In the genomic region with DNA sequence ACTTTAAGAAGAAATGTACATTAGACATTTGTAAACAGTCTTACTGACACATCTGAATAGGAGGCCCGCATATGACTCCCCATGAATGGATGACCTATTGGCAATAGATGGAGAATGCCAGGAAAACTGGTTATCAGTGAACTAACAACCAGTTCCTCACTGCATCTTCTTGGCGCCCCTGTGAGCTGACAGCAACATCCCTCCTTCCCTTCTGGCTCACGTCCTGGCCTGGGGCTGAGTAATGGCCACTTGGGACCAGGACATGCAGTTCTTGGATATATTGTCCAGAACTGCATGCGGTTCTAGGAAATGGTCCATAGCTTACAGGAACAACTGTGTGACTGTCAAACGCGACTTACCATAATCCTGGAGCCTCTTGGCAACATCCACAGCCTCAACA, we compare ENCODE assay signal across 29 mouse cellular contexts.
DNase-seq lines count a peak whose midpoint lies in the region.
"Had no signal": no experiment of that assay in that cellular context is flagged by ENCODE, and none has a peak within 500 bp of the region (broad histone marks: within the 10 kb centered on the region; RNA-seq: fewer than 3 reads in every experiment).

No protein-coding gene starts in this region.

- DNase-seq in heart, adult 18-20 months = peak; percentile 35 to 51
- DNase-seq in heart, postnatal 25 days (ENCODE audit: low spot score) = no peak
- DNase-seq in adipocyte (ENCODE audit: low spot score) = peak; percentile 53
- peak; percentile 59 for DNase-seq in heart, embryonic 10.5 days (ENCODE audit: low spot score)
- DNase-seq in skeletal muscle tissue, adult 2 months (ENCODE audit: low read depth, low spot score) = peak; percentile 18
- DNase-seq in left cerebral cortex, postnatal 25 days (ENCODE audit: low spot score in 2 of 2) = no peak
- DNase-seq in lung, adult 18-20 months = no peak
- DNase-seq: adrenal gland, adult 8-10 months; B cell, adult 2 months; cerebellum, adult 11-12 months; cerebellum, postnatal 25 days; embryo, embryonic 11 days; kidney, adult 2 months; left cerebral cortex, postnatal 4 days; right cerebral cortex, adult 18-20 months had no signal

- no peak overlapping the region for H3K27ac ChIP-seq in heart, embryonic 10.5 days
- H3K27ac ChIP-seq: embryonic facial prominence, embryonic 13.5 days; forebrain, embryonic 13.5 days; hindbrain, embryonic 14.5 days; kidney, postnatal 0 days; left cerebral cortex, adult 2 months; limb, embryonic 15.5 days; liver, embryonic 14.5 days; macrophage; neural tube, embryonic 13.5 days; stomach, postnatal 0 days had no signal

- WGBS in heart, embryonic 10.5 days = 73% methylated on average over 6 of the region's 6 CpGs

- no peaks in the 10 kb centered on the region for H3K4me1 ChIP-seq in heart, embryonic 10.5 days
- H3K4me1 ChIP-seq: limb, embryonic 15.5 days had no signal

- H3K9me3 ChIP-seq in heart, embryonic 10.5 days = no peaks in the 10 kb centered on the region
- H3K9me3 ChIP-seq: forebrain, embryonic 13.5 days; G1E; limb, embryonic 15.5 days had no signal

- H3K36me3 ChIP-seq in heart, embryonic 10.5 days = peaks cover 33% of the 10 kb centered on the region

- no peak overlapping the region for H3K4me3 ChIP-seq in heart, embryonic 10.5 days
- H3K4me3 ChIP-seq: embryonic facial prominence, embryonic 13.5 days; erythroblast, embryonic 14.5 days; forebrain, embryonic 13.5 days; left cerebral cortex, adult 2 months; limb, embryonic 15.5 days; myocyte; neural tube, embryonic 13.5 days had no signal

- no peaks in the 10 kb centered on the region for H3K27me3 ChIP-seq in heart, embryonic 10.5 days (ENCODE audit: insufficient read depth, poor library complexity, severe bottlenecking)
- H3K27me3 ChIP-seq: CH12.LX; embryonic facial prominence, embryonic 13.5 days; forebrain, embryonic 13.5 days; limb, embryonic 15.5 days; neural tube, embryonic 13.5 days had no signal

- intact Hi-C loops in heart, postnatal 25 days (cut with DNase I) = no loop called here
- intact Hi-C loops in left cerebral cortex, postnatal 25 days (cut with DNase I) = no loop called here

Comparison
In these comparisons a context has a peak if more than half of its experiments do, and no peak if none do; other contexts are left out.
1. DNase-seq: peak in heart, adult 18-20 months (2 of 2), adipocyte (single experiment), heart, embryonic 10.5 days (single experiment) and skeletal muscle tissue, adult 2 months (single experiment); none in heart, postnatal 25 days (single experiment), left cerebral cortex, postnatal 25 days (0 of 2) and lung, adult 18-20 months (0 of 2).